ENCODE assay signal across 8 mouse cellular contexts in genomic region chr12:80083937-80084336, GRCm38 (mm10). TPM values are rescaled to one million over a fixed set of nuclear protein-coding genes. Genes with fewer than 3 reads are reported as not detected.
A peak's percentile ranks its signal among the peaks of the same experiment; 100 is the strongest.
DNase-seq lines count a peak whose midpoint lies in the region; ATAC-seq lines count a peak whose summit lies in the region.

No protein-coding gene starts in this region.

- no peak overlapping the region for H3K4me3 ChIP-seq in intestine, embryonic 14.5 days (ENCODE audit: low read depth, low read length)
- H3K4me3 ChIP-seq in liver, embryonic 15.5 days (replicated peaks) = no peak overlapping the region
- no peak overlapping the region for H3K4me3 ChIP-seq in stomach, embryonic 14.5 days (ENCODE audit: low read depth, low read length)

- peak; percentile 65 for DNase-seq in ovary, postnatal 36 days (ENCODE audit: low spot score)
- no peak for DNase-seq in ovary, postnatal 10 days (ENCODE audit: low spot score)
- peak; percentile 66 to 79 for DNase-seq in gastrocnemius, adult 8-10 months (ENCODE audit: low spot score in 2 of 2)
- no peak for DNase-seq in intestine, embryonic 14.5 days (ENCODE audit: low spot score)
- no peak for DNase-seq in thymus, postnatal 14 days
- DNase-seq in cerebellum, postnatal 4 days (ENCODE audit: low spot score in 2 of 2) = no peak

- WGBS in intestine, embryonic 14.5 days = 7% methylated on average over 3 of the region's 3 CpGs
- WGBS in liver, embryonic 15.5 days (ENCODE audit: insufficient replicate concordance) = 5% methylated on average over 3 of the region's 3 CpGs
- 13% methylated on average over 3 of the region's 3 CpGs for WGBS in stomach, embryonic 14.5 days

- H3K9ac ChIP-seq in intestine, embryonic 14.5 days (ENCODE audit: low read length) = no peak overlapping the region
- H3K9ac ChIP-seq in liver, embryonic 15.5 days = peak overlapping the region; percentile 41; the same call in 1 of the 2 replicates
- H3K9ac ChIP-seq in stomach, embryonic 14.5 days (replicated peaks; ENCODE audit: low read depth, low read length) = no peak overlapping the region

- peak; percentile 77 for ATAC-seq in intestine, embryonic 14.5 days (replicated peaks; ENCODE audit: low FRiP score, low TSS enrichment, low read depth)
- peak; percentile 85 for ATAC-seq in liver, embryonic 15.5 days (ENCODE audit: insufficient read depth)
- ATAC-seq in stomach, embryonic 14.5 days (ENCODE audit: insufficient number of reproducible peaks, insufficient read depth, low FRiP score, low read depth) = peak; percentile 88

- H3K27ac ChIP-seq in intestine, embryonic 14.5 days (ENCODE audit: low read depth) = peak overlapping the region; percentile 64
- H3K27ac ChIP-seq in liver, embryonic 15.5 days (replicated peaks) = peak overlapping the region; percentile 92
- H3K27ac ChIP-seq in stomach, embryonic 14.5 days (ENCODE audit: low read length) = peak overlapping the region; percentile 74

- H3K9me3 ChIP-seq in intestine, embryonic 14.5 days (ENCODE audit: control insufficient read depth, low read length) = no peaks in the 10 kb centered on the region
- no peaks in the 10 kb centered on the region for H3K9me3 ChIP-seq in liver, embryonic 15.5 days (replicated peaks)
- no peaks in the 10 kb centered on the region for H3K9me3 ChIP-seq in stomach, embryonic 14.5 days (ENCODE audit: control insufficient read depth, low read depth, low read length)

- no peaks in the 10 kb centered on the region for H3K27me3 ChIP-seq in intestine, embryonic 14.5 days (replicated peaks; ENCODE audit: control insufficient read depth, insufficient read depth, low read length)
- no peaks in the 10 kb centered on the region for H3K27me3 ChIP-seq in liver, embryonic 15.5 days
- no peaks in the 10 kb centered on the region for H3K27me3 ChIP-seq in stomach, embryonic 14.5 days (ENCODE audit: control insufficient read depth, insufficient read depth, low read length)

- H3K4me1 ChIP-seq in intestine, embryonic 14.5 days (replicated peaks; ENCODE audit: control insufficient read depth, insufficient read depth, low read length) = peaks cover 21% of the 10 kb centered on the region
- H3K4me1 ChIP-seq in liver, embryonic 15.5 days (replicated peaks) = peaks cover 68% of the 10 kb centered on the region
- H3K4me1 ChIP-seq in stomach, embryonic 14.5 days (ENCODE audit: control insufficient read depth, insufficient read depth, low read length) = peaks cover 19% of the 10 kb centered on the region

- H3K4me2 ChIP-seq in intestine, embryonic 14.5 days (ENCODE audit: low read length) = no peak overlapping the region
- peak overlapping the region; percentile 48 for H3K4me2 ChIP-seq in liver, embryonic 15.5 days
- H3K4me2 ChIP-seq in stomach, embryonic 14.5 days (replicated peaks; ENCODE audit: low read depth, low read length) = no peak overlapping the region

- no peaks in the 10 kb centered on the region for H3K36me3 ChIP-seq in intestine, embryonic 14.5 days (ENCODE audit: control insufficient read depth, insufficient read depth, low read length)
- H3K36me3 ChIP-seq in liver, embryonic 15.5 days (replicated peaks) = no peaks in the 10 kb centered on the region
- no peaks in the 10 kb centered on the region for H3K36me3 ChIP-seq in stomach, embryonic 14.5 days (ENCODE audit: control insufficient read depth, insufficient read depth, low read length)

RNA-seq across cellular contexts. Expression of gene Zfp36l1, which starts 28.9 kb away (rescaled TPM):
- total RNA-seq in gastrocnemius, adult 8-10 months (2022) = 10 to 100 TPM; 25.2 to 28.9 (median 27.2) TPM
- polyA plus RNA-seq in intestine, embryonic 14.5 days (2014; fragmentation: Nextera tagmentation; extraction: Ambion mirVana) = 159 and 165 TPM in 2 replicates
- polyA plus RNA-seq in liver, embryonic 15.5 days (2015; fragmentation: Nextera tagmentation; extraction: Ambion mirVana) = 23.7 and 24.5 TPM in 2 replicates
- polyA plus RNA-seq in stomach, embryonic 14.5 days (2014; fragmentation: Nextera tagmentation; extraction: Ambion mirVana) = 228 and 245 TPM in 2 replicates

Comparison
In these comparisons a context has a peak if more than half of its experiments do, and no peak if none do; other contexts are left out.
1. DNase-seq: peak in ovary, postnatal 36 days (single experiment) and gastrocnemius, adult 8-10 months (2 of 2); none in ovary, postnatal 10 days (single experiment), intestine, embryonic 14.5 days (single experiment), thymus, postnatal 14 days (single experiment) and cerebellum, postnatal 4 days (0 of 2).
2. Peak in every context shown above with its lines, with median percentiles within 50 percentile points of each other: ATAC-seq and H3K27ac ChIP-seq.